Mouse (Mus musculus): Measurements from ENCODE around the gene Lgr4.
A peak's percentile ranks its signal among the peaks of the same experiment; 100 is the strongest.

Gene Lgr4

DNA sequence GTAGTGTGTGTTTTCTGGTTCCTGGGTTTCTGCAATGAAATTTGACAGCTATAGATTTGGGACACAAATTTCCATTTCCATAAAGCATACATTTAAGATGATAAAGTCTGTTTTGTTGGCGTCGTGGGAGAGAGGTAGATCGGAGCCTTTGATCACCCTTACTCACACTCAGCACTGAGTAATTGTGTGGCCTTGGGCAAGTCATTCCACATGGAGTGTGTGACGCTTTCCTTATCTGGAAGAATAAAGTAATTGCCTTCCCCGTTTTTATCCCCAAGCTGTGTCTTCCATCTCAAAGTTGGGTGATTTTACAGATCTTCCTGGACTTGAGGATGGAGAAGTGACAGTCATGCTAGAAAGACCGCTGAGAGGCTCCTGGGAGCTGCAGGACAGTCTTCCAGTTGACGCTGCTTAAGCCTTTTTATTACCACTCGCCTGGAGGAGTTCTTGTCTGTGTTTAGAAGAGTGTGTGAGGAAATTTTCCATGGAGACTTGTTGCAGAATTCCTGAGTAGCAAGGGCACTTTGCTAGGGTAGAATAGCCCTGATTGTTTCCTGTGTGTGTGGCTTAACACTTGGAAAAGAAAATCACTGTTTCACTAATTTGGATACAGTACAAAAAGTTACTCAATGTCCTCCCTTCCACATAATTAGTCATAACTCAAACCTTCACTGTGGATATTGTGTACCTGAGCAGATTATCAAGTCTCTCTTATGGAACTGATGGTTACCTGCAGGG is 4.0 kb downstream of the Lgr4 start:
- DNase-seq (ENCODE audit: low read depth, low spot score): no peak

DNA sequence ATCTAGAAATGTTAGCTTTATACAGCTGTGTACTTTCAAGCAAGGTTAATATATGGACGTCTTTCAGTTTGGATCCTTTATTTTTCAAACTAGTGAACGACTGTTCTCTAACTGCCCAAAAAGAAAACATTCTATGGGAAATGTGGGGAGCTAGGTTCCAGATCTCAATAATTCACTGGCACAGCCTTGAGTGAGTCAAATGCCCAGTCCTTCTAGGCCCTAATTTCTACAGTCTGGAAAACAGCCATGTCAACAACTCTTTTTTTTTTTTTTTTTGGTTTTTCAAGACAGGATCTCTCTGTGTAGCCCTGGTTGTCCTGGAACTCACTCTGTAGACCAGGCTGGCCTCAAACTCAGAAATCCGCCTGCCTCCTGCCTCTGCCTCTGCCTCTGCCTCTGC is 4.9 kb downstream of the Lgr4 start:
- no peak for DNase-seq (ENCODE audit: low read depth, low spot score)

- DNase-seq (ENCODE audit: low read depth, low spot score): no peak
These were observed 5.6 kb downstream of the Lgr4 start for GRCm38 (mm10) chr2:109923031-109923430.

DNA sequence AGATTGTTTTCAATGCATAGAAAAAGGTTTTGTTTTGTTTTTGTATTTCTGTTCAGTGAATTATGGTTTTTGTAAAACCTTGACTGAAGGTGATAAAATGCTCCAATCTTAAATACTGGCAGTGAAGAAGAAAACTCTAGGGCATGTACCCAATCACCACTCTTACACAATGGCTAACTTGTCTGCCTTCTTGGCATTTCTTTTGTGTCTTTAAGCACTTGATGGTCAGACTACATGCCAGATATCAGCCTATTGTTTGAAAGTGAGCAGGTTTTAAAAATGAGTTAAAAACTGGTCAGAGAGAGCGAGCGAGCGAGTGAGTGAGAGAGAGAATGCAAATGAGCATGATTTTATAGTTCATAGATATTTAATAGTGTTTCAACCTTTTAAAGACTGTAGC is 6.5 kb downstream of the Lgr4 start:
- no peak for DNase-seq (ENCODE audit: low read depth, low spot score)

- no peak for DNase-seq (ENCODE audit: low read depth, low spot score)
These were observed 9.5 kb downstream of the Lgr4 start for GRCm38 (mm10) chr2:109926984-109927383.

- DNase-seq (ENCODE audit: low read depth, low spot score): no peak
These were observed 10.0 kb downstream of the Lgr4 start for GRCm38 (mm10) chr2:109927446-109927845.

- DNase-seq (ENCODE audit: low read depth, low spot score): peak; percentile 91
These were observed 10.4 kb downstream of the Lgr4 start for GRCm38 (mm10) chr2:109927876-109928275.

DNA sequence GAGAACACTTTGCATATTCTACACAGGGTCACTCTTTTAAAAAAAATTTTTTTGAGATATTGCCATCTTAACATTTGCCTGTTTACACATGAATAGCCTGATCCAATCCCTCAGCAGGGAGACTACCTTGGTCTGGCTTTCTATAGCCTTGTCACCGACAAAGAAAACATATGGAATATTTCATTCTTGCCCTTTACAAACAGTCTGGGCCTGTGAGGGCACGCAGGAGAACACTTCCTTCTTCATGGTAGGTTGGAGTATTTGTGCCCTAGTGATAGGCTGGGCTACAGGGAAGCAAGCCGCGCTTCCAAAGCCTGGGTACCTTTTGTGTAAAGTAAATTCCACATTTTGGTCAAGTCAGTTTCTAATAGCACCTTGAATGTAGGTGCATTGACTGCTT is 11.3 kb downstream of the Lgr4 start:
- peak; percentile 76 for DNase-seq (ENCODE audit: low read depth, low spot score)

- DNase-seq (ENCODE audit: low read depth, low spot score): no peak
These were observed 11.8 kb downstream of the Lgr4 start for GRCm38 (mm10) chr2:109929256-109929655.

DNA sequence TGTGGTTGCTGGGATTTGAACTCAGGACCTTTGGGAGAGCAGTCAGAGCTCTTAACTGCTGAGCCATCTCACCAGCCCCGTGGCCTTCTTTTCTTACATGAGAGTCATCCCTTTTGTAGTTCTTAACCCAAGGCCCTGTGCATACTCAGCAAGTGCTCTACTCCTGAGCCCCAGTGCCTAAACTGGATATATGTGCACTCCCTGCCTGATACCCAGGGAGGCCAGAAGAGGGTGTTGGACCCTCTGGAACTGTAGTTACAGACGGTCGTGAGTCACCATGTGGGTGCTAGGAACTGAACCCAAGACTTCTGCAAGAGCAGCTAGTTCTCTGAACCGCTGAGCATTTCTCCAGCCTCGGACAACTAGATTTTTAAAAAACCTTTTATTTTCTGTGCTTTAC is 12.9 kb downstream of the Lgr4 start:
- DNase-seq (ENCODE audit: low read depth, low spot score): no peak

DNA sequence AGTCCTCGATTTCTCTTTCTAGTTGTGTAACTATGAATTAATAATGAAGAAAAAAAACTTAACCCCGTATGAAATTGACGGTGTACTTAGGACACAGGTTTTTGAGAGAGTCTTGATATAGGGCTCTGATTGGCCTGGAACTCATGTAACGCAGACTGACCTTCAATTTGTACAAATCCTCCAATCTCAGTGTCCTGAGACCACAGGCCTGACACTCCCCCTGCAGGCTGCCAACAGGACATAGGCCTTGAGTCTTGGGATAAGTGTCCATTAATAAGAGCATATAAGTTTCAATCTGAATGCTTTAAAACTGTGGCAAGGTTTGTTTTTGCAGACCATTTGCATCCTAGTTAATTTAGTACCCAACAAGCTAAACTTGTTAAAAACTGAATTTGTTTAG is 13.3 kb downstream of the Lgr4 start:
- DNase-seq (ENCODE audit: low read depth, low spot score): no peak

DNA sequence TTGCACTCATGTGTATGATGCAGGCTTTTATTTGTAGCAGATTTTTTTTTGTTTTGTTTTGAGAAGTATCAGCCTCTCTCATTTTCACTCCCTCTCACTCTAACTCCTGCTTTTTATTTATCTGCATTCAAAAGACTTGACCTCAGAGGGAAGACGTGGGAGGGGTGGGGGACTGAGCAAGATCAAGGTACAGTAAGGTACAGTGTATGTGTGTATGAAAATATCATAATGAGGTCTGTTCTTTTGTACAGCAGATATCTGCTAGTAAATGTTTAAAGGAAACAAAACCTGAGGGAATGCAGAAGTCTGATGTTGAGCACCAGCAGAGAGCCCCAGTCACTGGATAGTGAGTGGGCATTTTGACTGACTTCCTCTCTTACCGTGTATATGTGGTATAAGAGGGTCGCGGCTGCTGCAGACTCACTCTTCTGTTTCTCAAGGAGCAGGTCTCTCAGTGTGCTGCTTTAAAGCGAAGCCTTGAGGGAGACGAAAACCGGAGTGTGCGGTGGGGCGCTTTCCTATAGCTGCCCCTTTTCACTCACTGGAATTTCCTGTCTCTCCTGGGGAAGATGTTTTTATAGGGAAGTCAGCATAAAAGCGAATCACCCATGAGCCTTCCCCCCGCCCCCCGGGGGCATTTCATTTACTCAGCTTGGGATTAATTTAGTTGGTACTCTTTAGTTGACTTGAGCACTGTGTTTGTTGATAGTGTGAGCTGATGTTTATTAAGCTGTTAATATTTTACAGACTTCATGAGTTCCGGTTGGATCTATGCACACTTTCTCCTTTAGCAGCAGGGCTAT is 14.7 kb downstream of the Lgr4 start:
- DNase-seq (ENCODE audit: low read depth, low spot score): no peak

DNA sequence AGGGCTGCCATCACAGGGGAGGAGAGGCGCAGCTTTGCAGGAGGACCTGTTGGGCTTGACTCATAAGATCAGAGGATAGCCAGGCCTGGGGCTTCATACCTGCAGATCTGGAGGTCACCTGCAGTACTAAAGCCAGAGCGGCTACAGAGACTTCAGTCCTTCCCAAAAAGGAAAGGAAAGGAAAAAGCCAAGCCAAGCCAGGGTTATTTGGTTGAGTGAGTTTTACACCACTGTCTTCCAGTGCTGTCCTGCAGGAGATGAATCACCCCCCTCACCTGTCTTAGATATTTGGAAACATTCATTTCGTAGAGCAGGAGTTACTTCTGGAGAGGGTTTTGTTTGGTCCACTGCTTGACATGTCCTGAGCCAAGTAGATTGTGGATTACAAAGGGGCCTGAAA is 15.7 kb downstream of the Lgr4 start:
- no peak for DNase-seq (ENCODE audit: low read depth, low spot score)

DNA sequence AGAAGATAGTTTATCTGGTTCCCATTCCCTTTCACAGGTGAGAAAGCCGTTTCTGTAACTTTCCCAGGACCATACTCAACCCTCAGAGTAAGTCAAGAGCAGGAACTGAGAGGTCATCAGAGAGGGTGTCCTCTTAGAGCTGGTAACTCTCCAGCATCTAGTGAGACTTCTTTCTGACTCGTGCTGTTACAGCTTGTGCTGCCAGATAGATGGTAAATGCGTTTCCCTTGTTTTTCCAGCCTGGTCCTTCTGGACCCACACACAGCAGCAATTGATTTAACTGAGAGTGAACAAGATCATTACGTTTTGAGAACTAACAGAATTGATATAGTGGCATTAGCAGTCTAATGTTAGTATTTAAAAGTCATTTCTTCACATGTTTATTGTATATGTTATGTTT is 16.6 kb downstream of the Lgr4 start:
- no peak for DNase-seq (ENCODE audit: low read depth, low spot score)

DNA sequence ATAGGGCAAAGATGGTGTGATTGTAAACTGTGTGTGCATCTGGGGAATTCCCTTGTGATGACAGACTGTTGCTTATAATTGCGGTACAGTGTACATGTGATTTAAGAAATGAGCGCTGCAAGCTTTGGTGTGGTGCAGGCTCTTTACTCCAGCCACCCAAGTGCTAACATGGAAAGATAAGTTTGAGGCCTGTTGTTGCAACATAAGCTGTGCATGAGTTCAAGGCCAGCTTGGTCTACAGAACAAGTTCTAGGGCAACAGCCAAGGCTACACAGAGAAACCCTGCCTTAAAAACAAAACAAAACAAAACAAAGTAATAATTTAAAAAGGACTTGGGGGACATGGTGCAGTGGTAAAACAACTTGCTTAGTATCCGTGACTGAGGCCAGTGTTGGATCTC is 17.7 kb downstream of the Lgr4 start:
- DNase-seq (ENCODE audit: low read depth, low spot score): no peak

GRCm38 (mm10) chr2:109935754-109936409 is 18.4 kb downstream of the Lgr4 start:
- no peak for DNase-seq (ENCODE audit: low read depth, low spot score)

GRCm38 (mm10) chr2:109936410-109936755 is 18.9 kb downstream of the Lgr4 start:
- no peak for DNase-seq (ENCODE audit: low read depth, low spot score)

- DNase-seq (ENCODE audit: low read depth, low spot score): no peak
These were observed 24.6 kb downstream of the Lgr4 start for GRCm38 (mm10) chr2:109941973-109942444.

DNA sequence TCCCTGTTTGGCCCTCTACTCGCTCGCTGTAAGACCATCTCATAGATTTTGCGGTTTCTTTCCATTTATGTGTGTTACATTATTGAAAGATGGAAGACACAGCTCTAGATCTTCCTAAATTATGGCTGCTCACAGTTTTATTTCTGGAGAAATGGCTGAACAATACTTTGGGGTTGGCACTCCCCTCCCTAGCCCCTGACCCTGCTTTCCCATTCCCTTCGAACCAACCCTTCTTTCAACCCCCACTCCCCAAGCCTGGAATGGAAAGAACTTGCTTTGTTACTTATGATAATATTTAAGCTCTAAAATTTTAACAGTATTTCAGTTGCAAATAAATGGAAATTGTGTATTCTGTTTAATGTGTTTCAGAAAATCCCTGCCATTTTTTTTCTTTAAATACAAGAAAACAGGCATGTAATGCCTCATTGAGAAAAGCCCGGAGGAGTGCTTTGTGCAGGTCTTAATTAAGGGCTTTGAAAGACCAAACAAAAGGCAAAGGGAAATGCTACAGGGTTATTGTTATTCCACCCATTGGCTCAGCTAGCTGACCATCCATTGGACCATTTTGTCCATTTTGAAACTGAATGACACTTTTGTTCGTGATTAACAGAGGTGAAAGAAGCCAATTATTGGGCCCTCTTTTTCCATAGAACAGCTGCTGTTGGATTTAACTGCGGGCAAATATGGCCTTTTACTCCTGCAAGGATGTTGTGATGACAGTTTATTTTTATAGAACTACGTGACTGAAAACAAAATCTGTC is 25.5 kb downstream of the Lgr4 start:
- DNase-seq (ENCODE audit: low read depth, low spot score): peak; percentile 81

DNA sequence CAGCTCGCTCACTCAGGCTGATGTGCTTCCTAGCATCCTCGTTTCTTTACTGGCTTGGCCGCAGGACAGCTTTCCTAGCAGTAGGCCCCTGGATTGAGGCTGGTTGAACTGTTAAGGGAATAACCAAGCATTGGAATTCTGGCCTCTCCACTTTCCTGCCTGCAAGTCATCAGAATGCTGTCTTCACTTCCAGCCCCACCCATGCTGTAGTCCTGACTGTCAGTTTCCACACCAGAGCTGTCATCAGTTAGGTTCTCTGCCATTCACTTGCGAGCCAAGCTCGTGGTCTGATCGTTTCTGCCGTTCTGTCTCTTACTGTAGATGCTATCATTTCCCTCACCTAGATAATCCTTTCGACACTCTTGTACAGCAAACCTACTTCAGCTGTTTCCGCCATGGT is 27.5 kb downstream of the Lgr4 start:
- no peak for DNase-seq (ENCODE audit: low read depth, low spot score)

- no peak for DNase-seq (ENCODE audit: low read depth, low spot score)
These were observed 28.1 kb downstream of the Lgr4 start for GRCm38 (mm10) chr2:109945532-109945931.

DNA sequence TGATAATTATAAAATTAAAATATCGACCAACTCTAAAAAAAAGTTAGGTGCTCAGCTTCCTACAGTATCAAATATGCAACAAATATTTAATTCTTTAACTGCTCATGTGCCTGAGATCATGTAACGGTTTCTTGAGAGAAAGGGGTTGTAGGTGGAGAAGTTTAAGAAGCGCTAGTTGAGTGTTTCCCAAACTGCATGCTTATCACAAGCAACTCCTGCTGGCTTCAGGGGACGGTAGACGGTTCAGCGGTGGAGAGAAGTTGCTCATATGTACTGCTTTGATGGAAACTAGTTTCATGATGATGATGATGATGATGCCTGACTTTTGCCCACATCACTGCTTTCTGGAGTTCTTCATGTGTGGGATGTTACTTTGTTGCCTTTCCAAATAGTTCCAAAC is 29.0 kb downstream of the Lgr4 start:
- no peak for DNase-seq (ENCODE audit: low read depth, low spot score)

Data from brain, adult 2 months (tissue).